Mouse (Mus musculus): ENCODE data around the gene Dapk1. TPM values are rescaled to one million over a fixed set of nuclear protein-coding genes. Genes with fewer than 3 reads are reported as not detected.

Dapk1 gene
- polyA plus RNA-seq, 1 experiment from 2014 or later = 42.0 TPM

- no peaks in the 10 kb centered on the region for H3K27me3 ChIP-seq
- no peak for ATAC-seq (ENCODE audit: low FRiP score)
- no peak overlapping the region for H3K27ac ChIP-seq
- H3K36me3 ChIP-seq = 0 out of 2 replicates have a peak, but pooled peaks cover 6% of the 10 kb centered on the region
- no peak overlapping the region for H3K4me2 ChIP-seq (replicated peaks)
- H3K4me1 ChIP-seq = no peaks in the 10 kb centered on the region
- 94% methylated on average over 5 of the region's 5 CpGs for WGBS
- H3K9ac ChIP-seq = no peak overlapping the region
- no peaks in the 10 kb centered on the region for H3K9me3 ChIP-seq (replicated peaks)
- no peak overlapping the region for H3K4me3 ChIP-seq
Observed at GRCm38 (mm10) chr13:60648350-60648749, 46.6 kb downstream of the Dapk1 start.

- WGBS = 91% methylated on average over 11 of the region's 11 CpGs
- Histone ChIP-seq H3K27ac (no peak overlapping the region), H3K27me3 (no peaks in the 10 kb centered on the region), H3K4me2 (replicated peaks) (no peak overlapping the region), H3K4me1 (no peaks in the 10 kb centered on the region), H3K4me3 (no peak overlapping the region), H3K9me3 (replicated peaks) (no peaks in the 10 kb centered on the region), H3K9ac (no peak overlapping the region), H3K36me3 (0 out of 2 replicates have a peak, but pooled peaks cover 6% of the 10 kb centered on the region)
- ATAC-seq (ENCODE audit: low FRiP score) = no peak
Observed at GRCm38 (mm10) chr13:60650000-60650399, 48.3 kb downstream of the Dapk1 start.

- WGBS = 73% methylated on average over 2 of the region's 2 CpGs
- no peak for ATAC-seq (ENCODE audit: low FRiP score)
- Histone ChIP-seq H3K4me1 (no peaks in the 10 kb centered on the region), H3K4me2 (replicated peaks) (no peak overlapping the region), H3K9ac (no peak overlapping the region), H3K4me3 (no peak overlapping the region), H3K9me3 (replicated peaks) (no peaks in the 10 kb centered on the region), H3K27ac (no peak overlapping the region), H3K36me3 (0 out of 2 replicates have a peak, but pooled peaks cover 2% of the 10 kb centered on the region), H3K27me3 (no peaks in the 10 kb centered on the region)
Observed at GRCm38 (mm10) chr13:60654017-60654565, 52.3 kb downstream of the Dapk1 start.

GRCm38 (mm10) chr13:60655246-60655645 is 53.5 kb downstream of the Dapk1 start:
- Histone ChIP-seq H3K9me3 (replicated peaks) (no peaks in the 10 kb centered on the region), H3K27me3 (no peaks in the 10 kb centered on the region), H3K9ac (no peak overlapping the region), H3K4me2 (replicated peaks) (no peak overlapping the region), H3K27ac (no peak overlapping the region), H3K4me1 (peaks cover 3% of the 10 kb centered on the region; the same call in 1 of the 2 replicates), H3K36me3 (0 out of 2 replicates have a peak, but pooled peaks cover 2% of the 10 kb centered on the region), H3K4me3 (no peak overlapping the region)
- ATAC-seq (ENCODE audit: low FRiP score) = no peak
- WGBS = 89% methylated on average over 3 of the region's 3 CpGs

- peaks cover 10% of the 10 kb centered on the region; the same call in 1 of the 2 replicates for H3K4me1 ChIP-seq
- no peak overlapping the region for H3K4me3 ChIP-seq
- H3K27me3 ChIP-seq = no peaks in the 10 kb centered on the region
- H3K9me3 ChIP-seq (replicated peaks) = no peaks in the 10 kb centered on the region
- no peak overlapping the region for H3K27ac ChIP-seq
- H3K4me2 ChIP-seq (replicated peaks) = no peak overlapping the region
- 74% methylated on average over 1 of the region's 1 CpGs for WGBS
- no peaks in the 10 kb centered on the region for H3K36me3 ChIP-seq
- H3K9ac ChIP-seq = no peak overlapping the region
- no peak for ATAC-seq (ENCODE audit: low FRiP score)
Observed at GRCm38 (mm10) chr13:60659600-60659999, 57.9 kb downstream of the Dapk1 start.

- no peak overlapping the region for H3K4me2 ChIP-seq (replicated peaks)
- H3K4me1 ChIP-seq = peaks cover 10% of the 10 kb centered on the region; the same call in 1 of the 2 replicates
- no peak overlapping the region for H3K4me3 ChIP-seq
- no peaks in the 10 kb centered on the region for H3K27me3 ChIP-seq
- H3K9ac ChIP-seq = no peak overlapping the region
- WGBS = 60% methylated on average over 2 of the region's 2 CpGs
- no peak overlapping the region for H3K27ac ChIP-seq
- no peaks in the 10 kb centered on the region for H3K9me3 ChIP-seq (replicated peaks)
- ATAC-seq (ENCODE audit: low FRiP score) = no peak
- no peaks in the 10 kb centered on the region for H3K36me3 ChIP-seq
Observed at GRCm38 (mm10) chr13:60660056-60660455, 58.3 kb downstream of the Dapk1 start.

- no peak for ATAC-seq (ENCODE audit: low FRiP score)
- no peak overlapping the region for H3K9ac ChIP-seq
- no peaks in the 10 kb centered on the region for H3K9me3 ChIP-seq (replicated peaks)
- no peak overlapping the region for H3K4me3 ChIP-seq
- H3K36me3 ChIP-seq = no peaks in the 10 kb centered on the region
- no peaks in the 10 kb centered on the region for H3K27me3 ChIP-seq
- H3K27ac ChIP-seq = no peak overlapping the region
- H3K4me1 ChIP-seq = peaks cover 10% of the 10 kb centered on the region; the same call in 1 of the 2 replicates
- no peak overlapping the region for H3K4me2 ChIP-seq (replicated peaks)
- 70% methylated on average over 9 of the region's 9 CpGs for WGBS
Observed at GRCm38 (mm10) chr13:60660711-60661261, 59.0 kb downstream of the Dapk1 start.

- ATAC-seq (ENCODE audit: low FRiP score) = no peak
- 92% methylated on average over 8 of the region's 8 CpGs for WGBS
- no peaks in the 10 kb centered on the region for H3K27me3 ChIP-seq
- no peak overlapping the region for H3K27ac ChIP-seq
- H3K4me3 ChIP-seq = no peak overlapping the region
- H3K4me2 ChIP-seq (replicated peaks) = no peak overlapping the region
- H3K9ac ChIP-seq = no peak overlapping the region
- H3K4me1 ChIP-seq = peaks cover 10% of the 10 kb centered on the region; the same call in 1 of the 2 replicates
- H3K36me3 ChIP-seq = no peaks in the 10 kb centered on the region
- no peaks in the 10 kb centered on the region for H3K9me3 ChIP-seq (replicated peaks)
Observed at GRCm38 (mm10) chr13:60662493-60663177, 60.9 kb downstream of the Dapk1 start.

GRCm38 (mm10) chr13:60664058-60664457 is 62.3 kb downstream of the Dapk1 start:
- WGBS = 53% methylated on average over 3 of the region's 3 CpGs

GRCm38 (mm10) chr13:60664816-60665215 is 63.1 kb downstream of the Dapk1 start:
- Histone ChIP-seq H3K27me3 (no peaks in the 10 kb centered on the region), H3K9me3 (replicated peaks) (no peaks in the 10 kb centered on the region), H3K4me2 (replicated peaks) (no peak overlapping the region), H3K4me3 (no peak overlapping the region), H3K4me1 (peaks cover 12% of the 10 kb centered on the region), H3K36me3 (no peaks in the 10 kb centered on the region), H3K27ac (no peak overlapping the region), H3K9ac (no peak overlapping the region)
- no peak for ATAC-seq (ENCODE audit: low FRiP score)
- WGBS = 81% methylated on average over 10 of the region's 10 CpGs

More at GRCm38 (mm10) chr13:60664058-60664457, 62.3 kb downstream of the Dapk1 start:
- Histone ChIP-seq H3K9me3 (replicated peaks) (no peaks in the 10 kb centered on the region), H3K9ac (no peak overlapping the region), H3K4me3 (no peak overlapping the region), H3K27me3 (no peaks in the 10 kb centered on the region), H3K4me2 (replicated peaks) (no peak overlapping the region), H3K36me3 (no peaks in the 10 kb centered on the region), H3K4me1 (peaks cover 12% of the 10 kb centered on the region), H3K27ac (no peak overlapping the region)
- ATAC-seq (ENCODE audit: low FRiP score) = no peak

GRCm38 (mm10) chr13:60665402-60665801 is 63.7 kb downstream of the Dapk1 start:
- peaks cover 10% of the 10 kb centered on the region for H3K4me1 ChIP-seq
- H3K9ac ChIP-seq = no peak overlapping the region
- no peaks in the 10 kb centered on the region for H3K36me3 ChIP-seq
- no peak overlapping the region for H3K27ac ChIP-seq
- no peaks in the 10 kb centered on the region for H3K27me3 ChIP-seq
- no peaks in the 10 kb centered on the region for H3K9me3 ChIP-seq (replicated peaks)
- H3K4me2 ChIP-seq (replicated peaks) = no peak overlapping the region
- no peak for ATAC-seq (ENCODE audit: low FRiP score)
- 94% methylated on average over 4 of the region's 4 CpGs for WGBS
- H3K4me3 ChIP-seq = no peak overlapping the region

- Histone ChIP-seq H3K4me3 (no peak overlapping the region), H3K9me3 (replicated peaks) (no peaks in the 10 kb centered on the region), H3K27me3 (no peaks in the 10 kb centered on the region), H3K36me3 (no peaks in the 10 kb centered on the region), H3K4me2 (replicated peaks) (no peak overlapping the region), H3K27ac (no peak overlapping the region), H3K9ac (no peak overlapping the region), H3K4me1 (peaks cover 5% of the 10 kb centered on the region)
- WGBS = 91% methylated on average over 6 of the region's 6 CpGs
- no peak for ATAC-seq (ENCODE audit: low FRiP score)
Observed at GRCm38 (mm10) chr13:60668036-60668435, 66.3 kb downstream of the Dapk1 start.

Measured in hindbrain, embryonic 12.5 days (tissue).